Mouse (Mus musculus) heart, embryonic 11.5 days (tissue): ENCODE measurements around the gene Evi5. TPM values are rescaled to one million over a fixed set of nuclear protein-coding genes. Genes with fewer than 3 reads are reported as not detected.

Experiments
- ATAC-seq: fragments of 200-750 bp; cut with Nextera tagmentation; replicated peaks from 2 replicates; pipeline ENCODE4 v1.8.0; 2017; ENCODE audit warnings: moderate library complexity; ENCODE audit not compliant: insufficient number of reproducible peaks, low FRiP score, low TSS enrichment
- H3K27ac ChIP-seq: fragments of 300-500 bp; sonication (generic); 2 replicates; pipeline ENCODE4 v1.5.1; 2014; ENCODE audit warnings: mild to moderate bottlenecking, low read depth, low read length
- H3K27me3 ChIP-seq: fragments of 300-500 bp; sonication (generic); 2 replicates; pipeline ENCODE4 v1.6.1; 2014; ENCODE audit warnings: mild to moderate bottlenecking, low read length, mixed read lengths; ENCODE audit not compliant: control insufficient read depth, insufficient read depth
- H3K36me3 ChIP-seq: fragments of 300-500 bp; sonication (generic); 2 replicates; pipeline ENCODE4 v1.6.1; 2014; ENCODE audit warnings: mild to moderate bottlenecking, low read length, moderate library complexity, mixed read lengths; ENCODE audit not compliant: control insufficient read depth, insufficient read depth
- H3K4me1 ChIP-seq: fragments of 300-500 bp; sonication (generic); 2 replicates; pipeline ENCODE4 v1.6.1; 2014; ENCODE audit warnings: low read length; ENCODE audit not compliant: control insufficient read depth, insufficient read depth
- H3K4me2 ChIP-seq: fragments of 300-500 bp; sonication (generic); 2 replicates; pipeline ENCODE4 v1.6.1; 2014; ENCODE audit warnings: mild to moderate bottlenecking, moderate library complexity
- H3K4me3 ChIP-seq: fragments of 300-500 bp; sonication (generic); 2 replicates; pipeline ENCODE4 v1.5.1; 2014; ENCODE audit warnings: low read depth, low read length
- H3K9ac ChIP-seq: fragments of 300-500 bp; sonication (generic); 2 replicates; pipeline ENCODE4 v1.6.1; 2014; ENCODE audit warnings: mild to moderate bottlenecking, low read depth, low read length, moderate library complexity
- H3K9me3 ChIP-seq: fragments of 300-500 bp; sonication (generic); replicated peaks from 2 replicates; pipeline ENCODE4 v1.6.1; 2016; ENCODE audit warnings: low read length; ENCODE audit not compliant: control insufficient read depth
- WGBS: fragments of 180-500 bp; shearing (Covaris S2); extraction: QIAGEN DNeasy Blood & Tissue Kit; methylation state at CpG from one replicate; pipeline ENCODE4 v1.1.7; 2014; ENCODE audit not compliant: insufficient replicate concordance; 5-methylcytosine and 5-hydroxymethylcytosine counted together
- polyA plus RNA-seq: library from polyadenylated mRNA; unstranded; fragments of >200 nt; fragmentation: Nextera tagmentation; extraction: Ambion mirVana; gene quantifications from 2 replicates; pipeline ENCODE4 v1.2.1, GENCODE M21; 2014

Evi5 gene
- polyA plus RNA-seq, 1 experiment from 2014 or later = 46.7 TPM

- H3K27me3 ChIP-seq = peaks cover 99% of the 10 kb centered on the region
- under 1% methylated on average over 49 of the region's 49 CpGs for WGBS
- no peak for ATAC-seq
- H3K36me3 ChIP-seq = no peaks in the 10 kb centered on the region
- peaks cover 41% of the 10 kb centered on the region for H3K4me1 ChIP-seq
- no peak overlapping the region for H3K9ac ChIP-seq
- H3K4me2 ChIP-seq = peak overlapping the region; percentile 80
- no peak overlapping the region for H3K27ac ChIP-seq
- peak overlapping the region; percentile 45 for H3K4me3 ChIP-seq
- no peaks in the 10 kb centered on the region for H3K9me3 ChIP-seq
Observed at GRCm38 (mm10) chr5:107723541-107724511, 151.1 kb downstream of the Evi5 start.

GRCm38 (mm10) chr5:107722661-107723532 is 152.0 kb downstream of the Evi5 start:
- no peak overlapping the region for H3K9ac ChIP-seq
- whole genome bisulfite sequencing = 2% methylated on average over 34 of the region's 34 CpGs

GRCm38 (mm10) chr5:107721638-107722011 is 153.3 kb downstream of the Evi5 start:
- H3K27ac ChIP-seq = no peak overlapping the region
- H3K9me3 ChIP-seq = no peaks in the 10 kb centered on the region
- peak overlapping the region; percentile 44 for H3K4me3 ChIP-seq
- peaks cover 96% of the 10 kb centered on the region for H3K27me3 ChIP-seq
- H3K36me3 ChIP-seq = no peaks in the 10 kb centered on the region
- H3K4me2 ChIP-seq = peak overlapping the region; percentile 78
- ATAC-seq = no peak; the same call in 1 of the 2 replicates
- no peak overlapping the region for H3K9ac ChIP-seq
- under 1% methylated on average over 33 of the region's 33 CpGs for WGBS
- H3K4me1 ChIP-seq = peaks cover 41% of the 10 kb centered on the region

More at GRCm38 (mm10) chr5:107722661-107723532, 152.0 kb downstream of the Evi5 start:
- H3K4me2 ChIP-seq = peak overlapping the region; percentile 80
- no peak overlapping the region for H3K27ac ChIP-seq
- H3K27me3 ChIP-seq = peaks cover 96% of the 10 kb centered on the region
- peaks cover 41% of the 10 kb centered on the region for H3K4me1 ChIP-seq
- peak overlapping the region; percentile 45 for H3K4me3 ChIP-seq
- ATAC-seq = no peak
- H3K9me3 ChIP-seq = no peaks in the 10 kb centered on the region
- no peaks in the 10 kb centered on the region for H3K36me3 ChIP-seq

- Histone ChIP-seq H3K27me3 (peaks cover 95% of the 10 kb centered on the region), H3K4me2 (peak overlapping the region; percentile 78), H3K4me1 (peaks cover 39% of the 10 kb centered on the region), H3K9me3 (no peaks in the 10 kb centered on the region), H3K27ac (no peak overlapping the region), H3K9ac (no peak overlapping the region), H3K36me3 (no peaks in the 10 kb centered on the region), H3K4me3 (peak overlapping the region; percentile 44)
- ATAC-seq = no peak
- WGBS = 2% methylated on average over 57 of the region's 58 CpGs
Observed at GRCm38 (mm10) chr5:107720991-107721637, 153.8 kb downstream of the Evi5 start.

- Histone ChIP-seq H3K9ac (no peak overlapping the region), H3K27me3 (peaks cover 90% of the 10 kb centered on the region), H3K4me3 (peak overlapping the region; percentile 44; the same call in 1 of the 2 replicates), H3K36me3 (no peaks in the 10 kb centered on the region), H3K27ac (no peak overlapping the region), H3K4me2 (peak overlapping the region; percentile 78; the same call in 1 of the 2 replicates), H3K4me1 (peaks cover 33% of the 10 kb centered on the region), H3K9me3 (no peaks in the 10 kb centered on the region)
- ATAC-seq = 0 out of 2 replicates have a peak, but pooled peaks have one; percentile 41
- 7% methylated on average over 5 of the region's 5 CpGs for WGBS
Observed at GRCm38 (mm10) chr5:107720511-107720910, 154.4 kb downstream of the Evi5 start.

- Histone ChIP-seq H3K27ac (no peak overlapping the region), H3K4me3 (no peak overlapping the region), H3K9me3 (no peaks in the 10 kb centered on the region), H3K36me3 (no peaks in the 10 kb centered on the region), H3K4me2 (no peak overlapping the region), H3K27me3 (peaks cover 85% of the 10 kb centered on the region), H3K4me1 (peaks cover 27% of the 10 kb centered on the region), H3K9ac (no peak overlapping the region)
- WGBS = 14% methylated on average over 1 of the region's 1 CpGs
- ATAC-seq = no peak
Observed at GRCm38 (mm10) chr5:107719786-107720185, 155.1 kb downstream of the Evi5 start.

- Histone ChIP-seq H3K4me2 (no peak overlapping the region), H3K9me3 (no peaks in the 10 kb centered on the region), H3K36me3 (no peaks in the 10 kb centered on the region), H3K9ac (no peak overlapping the region), H3K4me1 (peaks cover 26% of the 10 kb centered on the region), H3K27ac (no peak overlapping the region), H3K4me3 (no peak overlapping the region), H3K27me3 (peaks cover 84% of the 10 kb centered on the region)
- no peak for ATAC-seq
- WGBS = 17% methylated on average over 3 of the region's 3 CpGs
Observed at GRCm38 (mm10) chr5:107719209-107719608, 155.7 kb downstream of the Evi5 start.

DNA sequence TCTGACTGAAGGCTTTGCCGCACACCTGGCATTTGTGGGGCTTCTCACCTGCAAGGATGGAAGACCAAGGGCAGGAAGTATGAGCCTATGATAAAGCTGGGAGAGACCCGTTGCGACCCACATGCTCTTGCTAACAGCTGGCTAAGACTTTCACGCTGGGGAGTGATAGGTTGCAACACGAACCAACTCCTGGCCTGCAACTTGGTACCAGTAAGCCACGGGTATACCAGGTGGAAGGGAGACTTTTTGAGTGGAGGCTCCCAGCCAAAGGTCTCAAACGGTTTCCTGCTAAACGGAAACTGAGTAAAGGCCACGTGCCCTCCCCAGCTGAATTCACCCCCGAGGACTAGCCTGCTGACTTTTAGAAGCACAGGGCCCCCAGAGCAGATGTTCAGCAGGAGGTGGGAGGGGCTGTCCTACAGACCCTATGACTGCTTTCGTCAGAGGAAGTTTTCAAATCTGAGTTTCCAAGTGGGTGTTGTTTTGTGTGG is 157.0 kb downstream of the Evi5 start:
- no peaks in the 10 kb centered on the region for H3K9me3 ChIP-seq
- peaks cover 73% of the 10 kb centered on the region for H3K27me3 ChIP-seq
- no peak overlapping the region for H3K4me2 ChIP-seq
- 15% methylated on average over 11 of the region's 11 CpGs for WGBS
- ATAC-seq = no peak
- H3K36me3 ChIP-seq = no peaks in the 10 kb centered on the region
- no peak overlapping the region for H3K9ac ChIP-seq
- no peak overlapping the region for H3K27ac ChIP-seq
- H3K4me1 ChIP-seq = peaks cover 14% of the 10 kb centered on the region
- no peak overlapping the region for H3K4me3 ChIP-seq
